Mouse (Mus musculus): Measurements from ENCODE around the gene Ring1. TPM values are rescaled to one million over a fixed set of nuclear protein-coding genes. Genes with fewer than 3 reads are reported as not detected.

The Ring1 gene
- polyA plus RNA-seq, 1 experiment: 22.9 TPM

DNA sequence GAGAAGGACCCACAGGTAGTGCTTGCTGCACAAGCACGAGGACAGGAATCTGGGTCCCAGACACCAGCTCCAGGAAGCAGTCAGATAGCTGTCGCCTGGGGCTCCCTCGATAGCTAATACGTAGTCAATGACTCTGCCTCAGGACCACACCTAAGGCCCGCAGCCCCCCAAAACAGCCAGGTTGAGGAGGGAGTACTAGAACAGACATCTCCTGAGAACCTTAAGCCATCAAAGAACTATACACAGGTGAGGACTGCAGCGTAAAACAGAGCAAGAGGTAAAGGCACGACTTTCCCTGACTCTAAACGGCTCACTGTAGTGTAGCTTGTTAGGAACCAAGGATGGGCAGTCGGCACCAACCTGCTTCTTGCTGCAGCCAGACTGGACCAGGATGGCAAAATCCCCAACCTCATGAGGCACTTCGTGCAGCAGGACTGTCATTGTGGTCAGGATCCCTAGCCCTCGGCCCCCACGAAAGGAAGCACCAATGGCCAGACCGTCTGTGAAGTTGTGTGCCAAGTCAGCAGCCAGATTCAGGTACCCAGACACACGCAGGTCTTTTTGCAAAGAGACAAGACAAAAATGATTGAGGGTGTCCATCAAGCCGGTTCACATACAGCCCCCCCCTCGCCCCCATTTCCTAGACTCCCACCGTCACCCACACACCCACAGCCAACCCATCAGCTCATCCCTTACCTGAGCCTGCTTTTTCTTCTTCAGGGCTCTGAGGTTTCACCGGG is 4.8 kb upstream of the Ring1 start:
- Histone ChIP-seq H3K27ac (ENCODE audit: insufficient read depth, low read depth, low read length) (no peak overlapping the region), H3K4me1 (ENCODE audit: control insufficient read depth, insufficient read depth, low read length) (peaks cover 37% of the 10 kb centered on the region), H3K4me3 (ENCODE audit: insufficient read depth, low read length) (peak overlapping the region; percentile 82; the same call in 1 of the 2 replicates)
- TF ChIP-seq POLR2A (IDR thresholded peaks at IDR 0.05; ENCODE audit: borderline replicate concordance, low read depth, low read length) (no peak), CTCF (IDR thresholded peaks at IDR 0.05; ENCODE audit: low read depth, low read length) (no peak)

DNA sequence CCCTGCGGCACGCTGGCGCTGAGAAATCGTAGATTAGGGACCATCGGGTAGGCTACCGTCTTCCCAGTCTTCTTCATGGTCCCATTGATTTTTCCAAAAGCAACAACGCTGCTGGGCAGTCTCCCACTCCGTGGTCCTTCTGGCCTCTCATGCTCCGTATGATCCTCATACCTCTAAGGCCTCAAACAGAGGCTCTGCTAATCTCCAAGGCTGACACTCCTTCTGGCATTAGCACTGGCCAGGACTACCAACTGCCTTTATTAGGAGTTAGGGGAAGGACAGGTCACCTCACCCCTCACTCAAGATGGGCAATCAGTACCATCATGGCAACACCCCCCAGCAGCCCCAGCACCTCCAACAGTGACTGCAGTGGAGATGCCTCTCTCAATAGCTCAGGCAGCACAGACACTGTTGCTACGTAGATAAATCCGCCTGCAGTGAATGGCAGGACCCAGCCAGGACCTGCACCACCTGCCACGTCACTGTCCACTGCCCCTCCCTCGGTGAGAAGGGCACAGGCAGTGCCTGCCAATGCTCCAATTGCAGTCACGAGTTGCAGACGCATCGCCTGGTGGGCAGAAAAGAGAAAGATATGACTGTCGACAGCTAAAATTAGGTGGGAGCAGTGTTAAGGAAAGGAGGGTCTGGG is 4.1 kb upstream of the Ring1 start:
- peaks cover 32% of the 10 kb centered on the region for H3K4me1 ChIP-seq (ENCODE audit: control insufficient read depth, insufficient read depth, low read length)
- H3K27ac ChIP-seq (ENCODE audit: insufficient read depth, low read depth, low read length): no peak overlapping the region
- no peak overlapping the region for H3K4me3 ChIP-seq (ENCODE audit: insufficient read depth, low read length)
- TF ChIP-seq POLR2A (IDR thresholded peaks at IDR 0.05; ENCODE audit: borderline replicate concordance, low read depth, low read length) (no peak), CTCF (IDR thresholded peaks at IDR 0.05; ENCODE audit: low read depth, low read length) (no peak)

DNA sequence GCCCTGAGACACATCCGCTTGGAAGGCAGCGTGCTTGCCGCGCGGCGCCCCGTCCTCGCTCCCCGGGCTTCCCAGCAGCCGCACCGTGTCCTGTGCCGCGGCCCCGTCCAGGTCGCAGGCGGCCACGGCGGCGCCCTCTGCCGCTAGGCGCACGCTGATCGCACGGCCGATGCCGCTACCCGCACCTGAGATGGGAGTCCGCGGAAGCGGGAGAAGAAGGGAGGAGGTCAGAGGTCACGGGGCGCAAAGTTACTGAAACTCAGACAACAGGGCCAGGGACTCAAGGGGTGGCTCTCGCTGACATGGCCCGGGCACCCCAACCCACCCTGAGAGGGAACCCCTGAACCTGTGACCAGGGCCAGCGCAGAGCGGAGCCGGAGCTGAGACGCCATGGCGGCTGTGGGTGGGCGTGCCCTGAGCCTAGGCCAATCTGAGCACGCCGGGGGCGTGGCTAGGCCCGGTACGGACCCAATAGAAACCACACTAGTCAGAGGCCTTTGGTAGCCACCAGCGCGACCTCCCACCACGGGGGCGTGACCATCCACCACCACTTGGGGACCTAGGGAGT is 3.3 kb upstream of the Ring1 start, which contains the start of gene H2-Ke6:
TSS of gene H2-Ke6 (minus strand) at position 405 of the 568 bp plus-strand sequence.
- H3K4me3 ChIP-seq (ENCODE audit: insufficient read depth, low read length): peak within 1 kb of the TSS; percentile 75
- H3K27ac ChIP-seq (ENCODE audit: insufficient read depth, low read depth, low read length): peak within 1 kb of the TSS; percentile 43
- 0 out of 2 replicates have a peak, but pooled peaks have one; percentile 33 for TF ChIP-seq POLR2A (IDR thresholded peaks at IDR 0.05; ENCODE audit: borderline replicate concordance, low read depth, low read length)
- no peak for TF ChIP-seq CTCF (IDR thresholded peaks at IDR 0.05; ENCODE audit: low read depth, low read length)
- peaks cover 28% of the 10 kb centered on the region for H3K4me1 ChIP-seq (ENCODE audit: control insufficient read depth, insufficient read depth, low read length)

DNA sequence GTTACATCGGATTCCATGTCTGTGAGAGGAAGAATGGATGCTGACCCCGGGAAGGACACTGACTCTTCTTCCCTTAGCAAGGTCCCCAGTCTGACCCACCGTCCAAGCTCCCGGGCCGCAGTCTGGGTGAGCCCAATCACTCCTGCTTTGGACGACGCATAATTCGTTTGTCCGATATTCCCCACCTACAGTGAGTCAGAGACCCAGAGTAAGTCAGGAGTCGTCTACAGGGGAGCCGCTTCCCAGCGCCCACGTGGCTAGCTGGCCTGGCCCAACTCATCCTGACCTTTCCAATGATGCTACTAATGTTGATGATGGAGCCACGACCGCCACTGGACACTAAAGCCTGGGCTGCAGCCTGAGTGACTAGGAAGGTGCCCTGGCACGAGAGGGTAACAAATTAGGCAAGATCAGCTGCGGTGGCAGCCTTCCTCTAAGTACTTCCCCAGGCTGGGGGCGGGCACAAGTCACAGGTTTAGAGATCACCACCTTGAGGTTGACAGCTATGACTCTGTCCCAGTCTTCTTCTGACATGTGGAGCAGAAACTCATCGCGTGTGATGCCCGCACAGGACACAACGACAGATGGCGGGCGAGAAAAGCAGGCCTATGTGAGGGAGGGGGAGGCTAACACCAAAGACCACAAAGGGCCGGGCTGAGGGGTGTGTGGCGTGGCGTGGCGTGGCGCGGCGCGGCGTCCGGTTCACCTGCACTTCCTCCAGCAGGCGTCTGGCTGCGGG is 2.6 kb upstream of the Ring1 start:
- Histone ChIP-seq H3K27ac (ENCODE audit: insufficient read depth, low read depth, low read length) (peak overlapping the region; percentile 43), H3K4me3 (ENCODE audit: insufficient read depth, low read length) (peak overlapping the region; percentile 75), H3K4me1 (ENCODE audit: control insufficient read depth, insufficient read depth, low read length) (peaks cover 28% of the 10 kb centered on the region)
- TF ChIP-seq CTCF (IDR thresholded peaks at IDR 0.05; ENCODE audit: low read depth, low read length): no peak
- no peak for TF ChIP-seq POLR2A (IDR thresholded peaks at IDR 0.05; ENCODE audit: borderline replicate concordance, low read depth, low read length)

DNA sequence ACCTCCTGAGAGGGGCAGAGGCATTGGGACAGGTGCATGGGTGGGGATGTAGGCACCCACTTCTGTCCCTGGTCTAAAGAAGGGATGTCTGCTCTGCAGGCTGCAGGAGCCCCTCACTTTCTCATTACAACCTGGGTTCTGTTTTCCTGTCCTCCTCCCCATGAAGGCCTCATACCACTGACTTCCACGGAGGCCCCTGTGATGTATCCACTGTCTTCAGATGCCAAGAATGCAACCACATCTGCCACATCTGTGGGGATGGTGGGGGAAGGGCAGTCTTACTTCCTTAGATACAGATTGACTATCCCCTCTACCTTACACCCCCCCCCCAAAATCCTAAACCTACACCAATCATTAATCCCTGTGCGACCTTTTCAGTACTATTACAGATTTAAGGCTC is 1.7 kb upstream of the Ring1 start:
- Histone ChIP-seq H3K4me1 (ENCODE audit: control insufficient read depth, insufficient read depth, low read length) (peaks cover 28% of the 10 kb centered on the region), H3K4me3 (ENCODE audit: insufficient read depth, low read length) (no peak overlapping the region), H3K27ac (ENCODE audit: insufficient read depth, low read depth, low read length) (no peak overlapping the region)
- TF ChIP-seq POLR2A (IDR thresholded peaks at IDR 0.05; ENCODE audit: borderline replicate concordance, low read depth, low read length): no peak
- no peak for TF ChIP-seq CTCF (IDR thresholded peaks at IDR 0.05; ENCODE audit: low read depth, low read length)

DNA sequence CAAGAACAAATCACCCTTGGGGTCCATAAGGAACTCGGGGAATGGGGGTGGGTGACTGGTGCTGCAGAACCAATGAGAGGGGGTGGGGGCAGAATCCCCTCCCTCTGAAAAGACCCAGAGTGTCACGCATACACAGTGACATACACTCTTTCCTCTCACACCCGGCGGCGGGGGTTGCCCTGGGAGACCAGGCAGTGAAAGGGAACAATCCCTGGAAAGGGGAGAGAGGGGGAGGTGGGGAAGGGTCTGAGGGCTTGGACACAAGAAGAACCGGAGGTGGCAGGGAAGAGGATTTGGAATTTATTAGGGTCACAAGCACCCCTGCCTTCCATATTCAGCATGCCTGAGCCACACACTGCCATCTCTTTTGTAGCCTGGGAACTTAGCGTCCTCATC is 1.3 kb upstream of the Ring1 start:
- no peak overlapping the region for H3K4me3 ChIP-seq (ENCODE audit: insufficient read depth, low read length)
- TF ChIP-seq POLR2A (IDR thresholded peaks at IDR 0.05; ENCODE audit: borderline replicate concordance, low read depth, low read length) (no peak), CTCF (IDR thresholded peaks at IDR 0.05; ENCODE audit: low read depth, low read length) (no peak)
- H3K27ac ChIP-seq (ENCODE audit: insufficient read depth, low read depth, low read length): no peak overlapping the region
- peaks cover 28% of the 10 kb centered on the region for H3K4me1 ChIP-seq (ENCODE audit: control insufficient read depth, insufficient read depth, low read length)

DNA sequence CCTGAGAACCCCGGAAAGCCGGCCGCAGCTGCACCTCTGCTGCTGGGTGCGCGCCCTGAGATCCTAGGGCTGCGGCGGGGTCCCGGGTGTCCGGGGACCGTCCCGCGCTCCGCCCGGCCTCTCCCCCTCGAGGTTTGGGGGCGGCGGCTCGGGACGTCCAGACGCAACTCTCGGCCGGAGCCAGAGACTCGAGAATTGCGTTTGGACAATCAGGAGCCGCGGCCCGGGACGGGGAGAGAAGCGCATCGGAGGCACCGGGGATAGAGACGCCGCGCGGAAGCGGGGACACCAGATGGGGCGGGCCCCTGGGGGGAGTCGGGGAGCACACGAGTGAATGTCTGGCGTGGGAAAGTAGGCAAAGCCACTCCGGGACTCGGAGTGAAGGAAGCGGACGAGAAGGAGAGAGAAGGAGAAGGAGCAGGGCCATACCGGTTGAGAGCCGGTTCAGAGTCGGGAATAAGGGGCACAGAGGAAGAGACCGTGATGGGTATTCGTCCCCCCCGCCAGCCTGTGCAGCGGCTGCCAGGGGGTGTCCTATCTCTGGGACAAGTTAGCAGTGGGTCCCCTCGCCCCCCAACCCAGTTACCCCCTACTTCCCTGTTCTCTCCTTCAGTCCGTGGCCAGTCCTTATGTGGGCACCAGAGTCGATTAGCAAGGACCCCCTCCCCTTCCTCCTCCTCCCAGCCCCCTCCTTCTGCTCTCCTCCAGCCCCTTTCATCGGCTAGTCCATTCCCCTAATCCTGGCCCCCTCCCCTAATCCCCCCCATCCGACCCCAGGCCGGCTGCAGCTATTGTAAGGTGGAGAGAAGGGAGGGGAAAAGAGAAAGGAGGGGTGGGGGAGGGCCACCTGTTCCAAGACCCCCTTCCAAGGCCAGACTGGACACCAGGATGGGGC is 628 bp upstream of the Ring1 start:
- peak overlapping the region; percentile 69 for H3K4me3 ChIP-seq (ENCODE audit: insufficient read depth, low read length)
- H3K27ac ChIP-seq (ENCODE audit: insufficient read depth, low read depth, low read length): peak overlapping the region; percentile 23; the same call in 1 of the 2 replicates
- TF ChIP-seq POLR2A (IDR thresholded peaks at IDR 0.05; ENCODE audit: borderline replicate concordance, low read depth, low read length) (no peak), CTCF (IDR thresholded peaks at IDR 0.05; ENCODE audit: low read depth, low read length) (no peak)
- H3K4me1 ChIP-seq (ENCODE audit: control insufficient read depth, insufficient read depth, low read length): peaks cover 24% of the 10 kb centered on the region

DNA sequence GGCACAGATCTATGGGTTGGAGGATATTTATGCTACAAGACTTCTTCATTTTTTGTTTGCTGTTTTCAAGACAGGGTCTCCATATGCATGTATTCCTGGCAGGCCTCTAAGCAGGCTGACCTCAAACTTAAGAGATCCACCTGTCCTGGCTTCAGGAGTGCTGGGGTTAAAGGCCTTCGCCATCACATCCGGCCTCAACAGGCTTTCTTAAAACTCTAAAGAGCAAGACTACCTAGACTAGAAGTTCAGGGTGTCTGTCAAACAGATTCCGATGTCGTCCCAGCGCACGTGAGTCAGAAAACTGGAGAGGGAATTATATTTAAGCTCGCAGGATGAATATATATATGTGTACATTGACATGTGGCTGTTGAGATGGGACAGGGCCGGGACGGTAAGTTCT is 802 bp downstream of the Ring1 start:
- no peak for TF ChIP-seq POLR2A (IDR thresholded peaks at IDR 0.05; ENCODE audit: borderline replicate concordance, low read depth, low read length)
- TF ChIP-seq CTCF (IDR thresholded peaks at IDR 0.05; ENCODE audit: low read depth, low read length): no peak
- Histone ChIP-seq H3K4me3 (ENCODE audit: insufficient read depth, low read length) (peak overlapping the region; percentile 69), H3K4me1 (ENCODE audit: control insufficient read depth, insufficient read depth, low read length) (peaks cover 18% of the 10 kb centered on the region), H3K27ac (ENCODE audit: insufficient read depth, low read depth, low read length) (no peak overlapping the region)

DNA sequence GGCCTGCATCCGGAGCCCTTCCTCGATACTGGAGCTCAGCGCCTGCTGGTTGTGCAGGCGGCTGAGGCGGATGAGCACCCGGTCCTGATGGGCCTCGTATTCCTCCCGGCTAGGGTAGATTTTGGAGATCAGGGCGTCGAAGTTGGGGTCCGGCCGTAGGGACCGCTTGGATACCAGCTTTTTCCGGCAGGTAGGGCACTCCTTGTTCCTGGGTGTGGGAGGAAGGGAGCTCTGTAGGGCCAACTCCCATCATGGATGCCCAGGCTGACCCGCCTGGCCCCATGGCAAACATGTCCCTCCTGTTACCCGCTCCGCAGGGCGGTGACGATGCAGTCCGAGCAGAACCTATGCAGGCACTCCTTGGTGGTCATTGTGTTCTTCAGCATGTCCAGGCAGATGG is 1.5 kb downstream of the Ring1 start:
- Histone ChIP-seq H3K27ac (ENCODE audit: insufficient read depth, low read depth, low read length) (no peak overlapping the region), H3K4me1 (ENCODE audit: control insufficient read depth, insufficient read depth, low read length) (peaks cover 15% of the 10 kb centered on the region), H3K4me3 (ENCODE audit: insufficient read depth, low read length) (no peak overlapping the region)
- TF ChIP-seq CTCF (IDR thresholded peaks at IDR 0.05; ENCODE audit: low read depth, low read length): no peak
